Mouse (Mus musculus): ENCODE data around the gene Ntrk2. TPM values are rescaled to one million over a fixed set of nuclear protein-coding genes. Genes with fewer than 3 reads are reported as not detected.

The Ntrk2 gene
- total and polyA plus RNA-seq, 3 experiments = under 0.01 TPM; not detected in 2

DNA sequence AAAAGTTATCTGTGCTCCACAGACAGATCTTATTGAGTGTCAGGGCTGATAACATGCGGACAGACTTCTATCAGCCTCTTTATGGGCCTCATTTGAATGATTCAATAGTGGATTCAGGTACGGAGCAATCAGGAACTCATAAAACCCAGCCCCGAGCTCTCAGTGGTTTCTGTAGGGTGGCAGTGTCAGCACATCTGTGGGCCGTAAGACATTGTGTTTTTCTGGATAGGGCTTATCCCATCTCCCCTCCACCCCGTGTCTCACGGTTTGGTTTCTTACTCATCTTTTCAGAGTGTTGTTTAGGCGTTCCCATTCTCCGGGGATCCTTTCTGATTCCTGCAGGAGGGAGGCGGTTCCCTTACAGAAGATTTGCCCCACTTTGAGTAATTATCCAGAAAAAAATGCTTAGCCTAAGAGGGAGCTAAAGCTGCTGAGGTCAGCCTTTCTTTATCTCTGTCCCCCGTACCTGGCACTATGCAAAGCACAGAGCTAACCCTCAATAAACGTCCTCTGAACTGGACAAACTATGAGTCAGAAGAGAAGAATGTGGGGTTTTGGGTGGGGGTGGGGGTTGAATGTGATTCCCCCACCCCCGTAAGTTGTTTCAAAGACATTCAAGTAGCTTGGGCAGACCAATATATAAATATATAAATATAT lies 90.0 kb downstream of the Ntrk2 start:
- no peak overlapping the region for H3K27ac ChIP-seq (ENCODE audit: control insufficient read depth, low read depth, low read length)
- no peaks in the 10 kb centered on the region for H3K79me2 ChIP-seq (ENCODE audit: control insufficient read depth, insufficient read depth, low read length, poor library complexity)
- H3K4me1 ChIP-seq (ENCODE audit: control insufficient read depth in 1 of 2, insufficient read depth in 2 of 2, low read length in 2 of 2) = no peaks in the 10 kb centered on the region
- no peaks in the 10 kb centered on the region for H3K27me3 ChIP-seq (ENCODE audit: control insufficient read depth in 1 of 2, insufficient read depth in 2 of 2, low read length in 2 of 2)
- TF ChIP-seq MAZ (IDR thresholded peaks at IDR 0.05; ENCODE audit: low read depth, low read length) (no peak), MXI1 (IDR thresholded peaks at IDR 0.05; ENCODE audit: low read depth, low read length) (no peak), MYB (IDR thresholded peaks at IDR 0.05; ENCODE audit: low read depth, low read length) (no peak), GABPA (IDR thresholded peaks at IDR 0.05; ENCODE audit: low read depth, low read length) (no peak), GATA1 (IDR thresholded peaks at IDR 0.05; ENCODE audit: low read depth, low read length) (no peak), BHLHE40 (IDR thresholded peaks at IDR 0.05; ENCODE audit: borderline replicate concordance, low read depth, low read length) (no peak)
- no peaks in the 10 kb centered on the region for H3K9me3 ChIP-seq (replicated peaks; ENCODE audit: insufficient read depth, low read length)
- no peak for DNase-seq (ENCODE audit: low read depth, low spot score)
- H3K36me3 ChIP-seq (ENCODE audit: control insufficient read depth in 1 of 2, insufficient read depth in 2 of 2, low read length in 2 of 2) = no peaks in the 10 kb centered on the region
- no peak overlapping the region for H3K9ac ChIP-seq (ENCODE audit: control insufficient read depth, low read depth, low read length, poor library complexity, severe bottlenecking)
- H3K4me3 ChIP-seq (ENCODE audit: control insufficient read depth in 1 of 2, insufficient read depth in 1 of 2, low read depth in 2 of 2, low read length in 2 of 2) = no peak overlapping the region

DNA sequence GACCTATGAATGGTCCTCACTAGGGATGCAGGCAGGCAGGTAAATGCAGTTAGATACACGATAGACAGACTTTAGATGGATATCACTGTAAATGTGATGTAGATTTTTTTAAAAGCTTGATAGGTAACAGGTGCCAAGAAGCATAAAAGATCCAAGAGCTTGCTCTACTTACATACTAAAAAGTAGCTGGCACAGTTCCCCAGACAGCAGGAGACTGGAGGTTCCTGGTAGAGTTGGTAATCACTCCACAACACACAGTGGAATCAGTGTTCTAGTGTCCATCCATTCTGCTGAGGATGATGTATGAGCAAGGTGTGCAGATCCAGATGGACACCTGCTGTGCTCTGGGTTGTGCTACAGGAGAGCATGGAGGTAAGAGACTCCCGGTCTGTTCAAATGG lies 93.0 kb downstream of the Ntrk2 start:
- TF ChIP-seq USF1 (IDR thresholded peaks at IDR 0.05; ENCODE audit: low read depth, low read length) (no peak), ETS1 (IDR thresholded peaks at IDR 0.05; ENCODE audit: low read depth, low read length) (no peak), MAFK (IDR thresholded peaks at IDR 0.05; ENCODE audit: borderline replicate concordance, low read depth, low read length) (no peak), ELF1 (IDR thresholded peaks at IDR 0.05; ENCODE audit: low read depth, low read length) (no peak), POLR2AphosphoS2 (IDR thresholded peaks at IDR 0.05; ENCODE audit: low read length) (no peak), HCFC1 (IDR thresholded peaks at IDR 0.05; ENCODE audit: low read depth, low read length) (no peak), ZC3H11A (IDR thresholded peaks at IDR 0.05; ENCODE audit: low read depth, low read length) (no peak), POLR2AphosphoS5 (IDR thresholded peaks at IDR 0.05; ENCODE audit: borderline replicate concordance, low read depth, low read length) (no peak)
- H3K9me3 ChIP-seq (replicated peaks; ENCODE audit: insufficient read depth, low read length) = no peaks in the 10 kb centered on the region
- no peaks in the 10 kb centered on the region for H3K4me1 ChIP-seq (ENCODE audit: control insufficient read depth in 1 of 2, insufficient read depth in 2 of 2, low read length in 2 of 2)
- H3K36me3 ChIP-seq (ENCODE audit: control insufficient read depth in 1 of 2, insufficient read depth in 2 of 2, low read length in 2 of 2) = no peaks in the 10 kb centered on the region
- no peaks in the 10 kb centered on the region for H3K79me2 ChIP-seq (ENCODE audit: control insufficient read depth, insufficient read depth, low read length, poor library complexity)
- H3K27me3 ChIP-seq (ENCODE audit: control insufficient read depth in 1 of 2, insufficient read depth in 2 of 2, low read length in 2 of 2) = no peaks in the 10 kb centered on the region
- no peak overlapping the region for H3K27ac ChIP-seq (ENCODE audit: control insufficient read depth, low read depth, low read length)
- DNase-seq (ENCODE audit: low read depth, low spot score) = no peak
- H3K4me3 ChIP-seq (ENCODE audit: control insufficient read depth in 1 of 2, insufficient read depth in 1 of 2, low read depth in 2 of 2, low read length in 2 of 2) = no peak overlapping the region
- H3K9ac ChIP-seq (ENCODE audit: control insufficient read depth, low read depth, low read length, poor library complexity, severe bottlenecking) = no peak overlapping the region

DNA sequence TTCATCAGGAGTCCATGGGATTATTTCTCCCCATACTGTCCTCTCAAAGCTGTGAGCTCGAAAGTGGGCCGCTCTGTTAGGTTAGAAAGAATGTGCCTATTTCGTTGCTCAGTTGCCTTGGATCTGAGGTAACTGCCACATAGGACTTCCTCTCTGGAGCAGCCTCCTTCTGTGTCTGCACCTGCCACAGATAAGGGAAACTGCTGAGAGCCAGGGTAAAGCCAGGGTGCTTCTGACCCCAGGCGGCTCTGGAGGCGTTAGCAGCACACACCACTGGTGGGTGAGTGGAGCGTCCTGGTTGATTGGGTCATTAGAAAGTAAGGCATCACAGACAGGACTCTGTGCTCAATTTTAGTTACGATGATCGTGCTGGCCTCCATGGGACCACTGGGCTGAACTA lies 95.9 kb downstream of the Ntrk2 start:
- no peaks in the 10 kb centered on the region for H3K27me3 ChIP-seq (ENCODE audit: control insufficient read depth in 1 of 2, insufficient read depth in 2 of 2, low read length in 2 of 2)
- H3K9me3 ChIP-seq (replicated peaks; ENCODE audit: insufficient read depth, low read length) = no peaks in the 10 kb centered on the region
- H3K4me1 ChIP-seq (ENCODE audit: control insufficient read depth in 1 of 2, insufficient read depth in 2 of 2, low read length in 2 of 2) = no peaks in the 10 kb centered on the region
- H3K79me2 ChIP-seq (ENCODE audit: control insufficient read depth, insufficient read depth, low read length, poor library complexity) = no peaks in the 10 kb centered on the region
- no peaks in the 10 kb centered on the region for H3K36me3 ChIP-seq (ENCODE audit: control insufficient read depth in 1 of 2, insufficient read depth in 2 of 2, low read length in 2 of 2)
- DNase-seq (ENCODE audit: low read depth, low spot score) = no peak
- no peak overlapping the region for H3K4me3 ChIP-seq (ENCODE audit: control insufficient read depth in 1 of 2, insufficient read depth in 1 of 2, low read depth in 2 of 2, low read length in 2 of 2)
- no peak for TF ChIP-seq ZC3H11A (IDR thresholded peaks at IDR 0.05; ENCODE audit: low read depth, low read length)
- no peak for TF ChIP-seq POLR2AphosphoS2 (IDR thresholded peaks at IDR 0.05; ENCODE audit: low read length)
- no peak for TF ChIP-seq MEF2A (IDR thresholded peaks at IDR 0.05; ENCODE audit: extremely low read depth, insufficient replicate concordance, low read depth, low read length, poor library complexity, severe bottlenecking)
- no peak for TF ChIP-seq ZNF384 (IDR thresholded peaks at IDR 0.05; ENCODE audit: low read depth, low read length)
- no peak for TF ChIP-seq MYB (IDR thresholded peaks at IDR 0.05; ENCODE audit: low read depth, low read length)
- TF ChIP-seq HCFC1 (IDR thresholded peaks at IDR 0.05; ENCODE audit: low read depth, low read length) = no peak
- TF ChIP-seq JUND (IDR thresholded peaks at IDR 0.05; ENCODE audit: low read depth, low read length) = no peak
- TF ChIP-seq RCOR1 (IDR thresholded peaks at IDR 0.05; ENCODE audit: low read depth, low read length) = no peak
- no peak for TF ChIP-seq BHLHE40 (IDR thresholded peaks at IDR 0.05; ENCODE audit: borderline replicate concordance, low read depth, low read length)
- no peak for TF ChIP-seq RAD21 (IDR thresholded peaks at IDR 0.05; ENCODE audit: low read depth, low read length)
- TF ChIP-seq ELF1 (IDR thresholded peaks at IDR 0.05; ENCODE audit: low read depth, low read length) = no peak
- TF ChIP-seq MAX (IDR thresholded peaks at IDR 0.05; ENCODE audit: low read length) = no peak
- TF ChIP-seq ZKSCAN1 (IDR thresholded peaks at IDR 0.05; ENCODE audit: low read depth, low read length) = no peak
- no peak for TF ChIP-seq MAFK (IDR thresholded peaks at IDR 0.05; ENCODE audit: borderline replicate concordance, low read depth, low read length)
- TF ChIP-seq MYC (IDR thresholded peaks at IDR 0.05; ENCODE audit: low read depth, low read length) = no peak
- no peak overlapping the region for H3K27ac ChIP-seq (ENCODE audit: control insufficient read depth, low read depth, low read length)
- H3K9ac ChIP-seq (ENCODE audit: control insufficient read depth, low read depth, low read length, poor library complexity, severe bottlenecking) = no peak overlapping the region
